In genomic region chr17:35788025-35788424, GRCm38 (mm10) we compare ENCODE assay signal across 21 mouse cellular contexts. TPM values are rescaled to one million over a fixed set of nuclear protein-coding genes. Genes with fewer than 3 reads are reported as not detected.
DNase-seq lines count a peak whose midpoint lies in the region; ATAC-seq lines count a peak whose summit lies in the region.
"Had no signal": no experiment of that assay in that cellular context is flagged by ENCODE, and none has a peak within 500 bp of the region (broad histone marks: within the 10 kb centered on the region; RNA-seq: fewer than 3 reads in every experiment).

No protein-coding gene starts in this region.

- DNase-seq in A20 (ENCODE audit: low read depth, low spot score) (peak; percentile 66), MEL-GATA-1-ER (ENCODE audit: extremely low read depth, low read depth) (peak; percentile 75)
- DNase-seq in testis, postnatal 14 days (ENCODE audit: low spot score) = no peak
- DNase-seq in spleen, postnatal 4 days (ENCODE audit: low spot score in 2 of 2) = no peak
- no peak for DNase-seq in natural killer cell, adult 2 months (ENCODE audit: low spot score in 2 of 2)
- DNase-seq in T-cell, adult 2 months (ENCODE audit: low spot score) = no peak
- DNase-seq: adrenal gland, adult 8-10 months; adrenal gland, postnatal 14 days; adrenal gland, postnatal 36 days; cerebellum, adult 11 months; cerebellum, adult 18-20 months; cerebellum, adult 8-10 months; cerebellum, adult 9-11 months; cerebellum, postnatal 14 days; cerebellum, postnatal 36 days; forebrain, postnatal 0 days had no signal

- peak; percentile 79 for ATAC-seq in granulocyte monocyte progenitor cell, adult 5-6 weeks (replicated peaks; ENCODE audit: poor library complexity, severe bottlenecking)
- ATAC-seq in megakaryocyte progenitor cell, adult 5-6 weeks (replicated peaks; ENCODE audit: poor library complexity) = peak; percentile 67
- ATAC-seq: activated CD4-positive, CD25-positive, alpha-beta regulatory T cell, adult 4 months; forebrain, embryonic 13.5 days; forebrain, embryonic 15.5 days; forebrain, postnatal 0 days had no signal

RNA-seq across cellular contexts. Expression of gene Ier3, which starts 33.5 kb away (rescaled TPM):
- total RNA-seq in granulocyte monocyte progenitor cell, adult 5-6 weeks (2014; fragmentation: Nextera tagmentation) = 4.6 and 18.1 TPM in 2 replicates
- total RNA-seq in granulocyte monocyte progenitor cell, adult 5-6 weeks (2017) = 44.3 and 53.7 TPM in 2 replicates
- 28.1 and 41.7 TPM in 2 replicates for total RNA-seq in megakaryocyte progenitor cell, adult 5-6 weeks (2015)
- total RNA-seq in megakaryocyte progenitor cell, adult 5-6 weeks (2017) = 24.6 and 33.1 TPM in 2 replicates

RNA-seq across cellular contexts. Expression of gene Flot1, which starts 35.0 kb away (rescaled TPM):
- total RNA-seq in granulocyte monocyte progenitor cell, adult 5-6 weeks (2014; fragmentation: Nextera tagmentation) = 66.8 and 109 TPM in 2 replicates
- total RNA-seq in granulocyte monocyte progenitor cell, adult 5-6 weeks (2017) = 58.3 and 63.6 TPM in 2 replicates
- 52.9 and 58.3 TPM in 2 replicates for total RNA-seq in megakaryocyte progenitor cell, adult 5-6 weeks (2015)
- total RNA-seq in megakaryocyte progenitor cell, adult 5-6 weeks (2017) = 65.1 and 74.4 TPM in 2 replicates

RNA-seq across cellular contexts. Expression of gene Tubb5, which starts 50.1 kb away (rescaled TPM):
- total RNA-seq in granulocyte monocyte progenitor cell, adult 5-6 weeks (2014; fragmentation: Nextera tagmentation) = 640 and 699 TPM in 2 replicates
- total RNA-seq in granulocyte monocyte progenitor cell, adult 5-6 weeks (2017) = 874 and 1,022 TPM in 2 replicates
- total RNA-seq in megakaryocyte progenitor cell, adult 5-6 weeks (2015) = 871 and 938 TPM in 2 replicates
- 947 and 991 TPM in 2 replicates for total RNA-seq in megakaryocyte progenitor cell, adult 5-6 weeks (2017)

RNA-seq across cellular contexts. Expression of gene Mdc1, which starts 53.3 kb away (rescaled TPM):
- total RNA-seq in granulocyte monocyte progenitor cell, adult 5-6 weeks (2014; fragmentation: Nextera tagmentation) = 103 and 159 TPM in 2 replicates
- total RNA-seq in granulocyte monocyte progenitor cell, adult 5-6 weeks (2017) = 23.7 and 28.6 TPM in 2 replicates
- 77.6 and 77.8 TPM in 2 replicates for total RNA-seq in megakaryocyte progenitor cell, adult 5-6 weeks (2015)
- 17.5 and 17.6 TPM in 2 replicates for total RNA-seq in megakaryocyte progenitor cell, adult 5-6 weeks (2017)

Comparison
In these comparisons a context has a peak if more than half of its experiments do, and no peak if none do; other contexts are left out.
1. DNase-seq: peak in A20 (single experiment) and MEL-GATA-1-ER (single experiment); none in testis, postnatal 14 days (single experiment), spleen, postnatal 4 days (0 of 2), natural killer cell, adult 2 months (0 of 2) and T-cell, adult 2 months (single experiment).